Mouse (Mus musculus) thymus, postnatal 10 days (tissue): ENCODE measurements around the gene Wdr77.
"Not testable (repeated sequence)": the region's sequence is repeated elsewhere in the genome, so short reads cannot be mapped to it uniquely, and the experiment has no call there.

Experiments used
- DNase-seq, 2 experiments: peaks; one replicate each; pipeline ENCODE4 v3.0.0; 2021; ENCODE audit warnings: low spot score in 2 of 2

Gene Wdr77

GRCm38 (mm10) chr3:105951348-105951747, 7.8 kb upstream of the Wdr77 start:
- DNase-seq, result no peak

- DNase-seq, result no peak
Observed at GRCm38 (mm10) chr3:105957235-105957634, 1.9 kb upstream of the Wdr77 start.

GRCm38 (mm10) chr3:105958204-105958603, 965 bp upstream of the Wdr77 start:
- DNase-seq, result no peak

GRCm38 (mm10) chr3:105959585-105959984, 416 bp downstream of the Wdr77 start:
- DNase-seq, result no peak

- no peak for DNase-seq
Observed at GRCm38 (mm10) chr3:105959999-105960398, 830 bp downstream of the Wdr77 start, which contains the start of gene Atp5f1. Gene Atp5f1, minus strand, starts transcription at chr3:105960099.

- DNase-seq, result no peak
Observed at GRCm38 (mm10) chr3:105960700-105961099, 1.5 kb downstream of the Wdr77 start.

- DNase-seq, result no peak
Observed at GRCm38 (mm10) chr3:105971831-105972446, 12.8 kb downstream of the Wdr77 start.

- no peak for DNase-seq
Observed at GRCm38 (mm10) chr3:105973411-105973810, 14.2 kb downstream of the Wdr77 start, which contains the start of gene Ovgp1. Gene Ovgp1, plus strand, starts transcription at chr3:105973711.

- no peak for DNase-seq
Observed at GRCm38 (mm10) chr3:105974174-105974573, 15.0 kb downstream of the Wdr77 start.

GRCm38 (mm10) chr3:105989611-105990010, 30.4 kb downstream of the Wdr77 start:
- not testable (repeated sequence) for DNase-seq

GRCm38 (mm10) chr3:105991653-105992283, 32.6 kb downstream of the Wdr77 start:
- peak in 1 of 2 experiments; percentile 63 for DNase-seq

GRCm38 (mm10) chr3:105994730-105995129, 35.6 kb downstream of the Wdr77 start:
- DNase-seq, result no peak

- no peak for DNase-seq
Observed at GRCm38 (mm10) chr3:106000707-106001375, 41.7 kb downstream of the Wdr77 start.

- DNase-seq, result peak in 1 of 2 experiments; percentile 11
Observed at GRCm38 (mm10) chr3:106001416-106002370, 42.5 kb downstream of the Wdr77 start.

- not testable (repeated sequence) for DNase-seq
Observed at GRCm38 (mm10) chr3:106003360-106003759, 44.2 kb downstream of the Wdr77 start.

- no peak for DNase-seq
Observed at GRCm38 (mm10) chr3:106014546-106014945, 55.4 kb downstream of the Wdr77 start, which contains the start of gene Pifo. Gene Pifo, minus strand, starts transcription at chr3:106014646.
